Mouse (Mus musculus) layer of hippocampus, postnatal 36 days (tissue): Measurements from ENCODE around the gene Thbs4. TPM values are rescaled to one million over a fixed set of nuclear protein-coding genes. Genes with fewer than 3 reads are reported as not detected.
"Not testable (repeated sequence)": the region's sequence is repeated elsewhere in the genome, so short reads cannot be mapped to it uniquely, and the experiment has no call there.

Experiments used
- DNase-seq, 2 experiments: peaks; one replicate each; pipeline ENCODE4 v3.0.0; 2022
- total RNA-seq, 2 experiments: library from RNA; stranded (reverse); gene quantifications; 2 replicates each; pipeline ENCODE4 v1.2.3; 2021

Gene Thbs4
- 10 to 100 TPM; 17.3 to 21.4 TPM for total RNA-seq

- DNase-seq = no peak
Measured at GRCm38 (mm10) chr13:92794462-92795214, at the start of gene Thbs4. Thbs4 (minus strand) TSS chr13:92794818.

GRCm38 (mm10) chr13:92833162-92833561 is 38.5 kb upstream of the Thbs4 start:
- no peak for DNase-seq

GRCm38 (mm10) chr13:92828820-92829219 is 34.2 kb upstream of the Thbs4 start:
- peak in 1 of 2 experiments; percentile 12 for DNase-seq

GRCm38 (mm10) chr13:92817357-92817756 is 22.7 kb upstream of the Thbs4 start:
- DNase-seq = no peak

GRCm38 (mm10) chr13:92816329-92816728 is 21.7 kb upstream of the Thbs4 start:
- DNase-seq = no peak

- DNase-seq = not testable (repeated sequence)
Measured at GRCm38 (mm10) chr13:92810592-92810991, 16.0 kb upstream of the Thbs4 start.

GRCm38 (mm10) chr13:92807849-92808248 is 13.2 kb upstream of the Thbs4 start:
- DNase-seq = no peak

- DNase-seq = no peak
Measured at GRCm38 (mm10) chr13:92806785-92807184, 12.2 kb upstream of the Thbs4 start.

GRCm38 (mm10) chr13:92799306-92799925 is 4.8 kb upstream of the Thbs4 start:
- no peak for DNase-seq

- no peak for DNase-seq
Measured at GRCm38 (mm10) chr13:92798830-92799229, 4.2 kb upstream of the Thbs4 start.

GRCm38 (mm10) chr13:92793636-92794035 is 982 bp downstream of the Thbs4 start:
- no peak for DNase-seq

GRCm38 (mm10) chr13:92791474-92791873 is 3.1 kb downstream of the Thbs4 start:
- no peak for DNase-seq

- no peak for DNase-seq
Measured at GRCm38 (mm10) chr13:92784311-92784710, 10.3 kb downstream of the Thbs4 start.

- no peak for DNase-seq
Measured at GRCm38 (mm10) chr13:92783551-92783950, 11.1 kb downstream of the Thbs4 start.

- DNase-seq = no peak
Measured at GRCm38 (mm10) chr13:92780927-92781326, 13.7 kb downstream of the Thbs4 start.

GRCm38 (mm10) chr13:92780076-92780475 is 14.5 kb downstream of the Thbs4 start:
- no peak for DNase-seq

GRCm38 (mm10) chr13:92778642-92779041 is 16.0 kb downstream of the Thbs4 start:
- no peak for DNase-seq

GRCm38 (mm10) chr13:92775916-92776315 is 18.7 kb downstream of the Thbs4 start:
- no peak for DNase-seq

- DNase-seq = no peak
Measured at GRCm38 (mm10) chr13:92774887-92775286, 19.7 kb downstream of the Thbs4 start.

GRCm38 (mm10) chr13:92772500-92772899 is 22.1 kb downstream of the Thbs4 start:
- DNase-seq = no peak

- no peak for DNase-seq
Measured at GRCm38 (mm10) chr13:92771566-92771965, 23.1 kb downstream of the Thbs4 start.

- DNase-seq = peak; percentile 30 to 44
Measured at GRCm38 (mm10) chr13:92765454-92766242, 29.0 kb downstream of the Thbs4 start.

GRCm38 (mm10) chr13:92762322-92762721 is 32.3 kb downstream of the Thbs4 start:
- no peak for DNase-seq
